Mouse (Mus musculus): ENCODE results near the gene 1810024B03Rik. TPM values are rescaled to one million over a fixed set of nuclear protein-coding genes. Genes with fewer than 3 reads are reported as not detected.
"Not testable (repeated sequence)": the region's sequence is repeated elsewhere in the genome, so short reads cannot be mapped to it uniquely, and the experiment has no call there.

1810024B03Rik gene
- total and polyA plus RNA-seq, 2 experiments from 2014 or later, result 1.2 TPM; not detected in 1

DNA sequence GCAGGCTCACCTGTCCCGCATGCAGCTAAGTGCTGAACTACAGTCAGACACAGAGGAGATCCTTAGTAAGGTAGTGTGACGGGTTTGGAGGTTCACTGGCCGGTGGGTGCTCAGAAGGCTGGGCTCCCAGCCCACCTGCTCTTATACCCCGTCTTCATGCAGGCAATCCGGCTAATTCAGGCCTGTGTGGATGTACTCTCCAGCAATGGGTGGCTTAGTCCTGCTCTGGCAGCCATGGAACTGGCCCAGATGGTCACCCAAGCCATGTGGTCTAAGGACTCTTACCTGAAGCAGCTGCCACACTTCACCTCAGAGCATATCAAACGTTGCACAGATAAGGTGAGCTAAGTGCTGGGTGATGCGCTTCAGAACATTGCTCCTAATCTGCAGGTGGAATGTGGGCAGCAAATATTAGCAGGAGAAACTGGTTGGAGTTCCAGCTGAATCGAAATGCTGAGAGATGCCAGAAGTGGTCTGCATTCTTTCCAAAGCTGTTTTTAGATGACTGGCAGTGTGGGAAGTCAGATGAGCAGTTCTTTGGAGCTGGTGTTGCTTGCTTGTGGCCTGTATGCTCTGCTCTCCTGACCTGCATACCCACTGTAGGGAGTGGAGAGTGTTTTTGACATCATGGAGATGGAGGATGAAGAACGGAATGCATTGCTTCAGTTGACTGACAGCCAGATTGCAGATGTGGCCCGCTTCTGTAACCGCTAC, 30.0 kb upstream of the 1810024B03Rik start:
- H3K27ac ChIP-seq (ENCODE audit: low read depth, low read length), result no peak overlapping the region

DNA sequence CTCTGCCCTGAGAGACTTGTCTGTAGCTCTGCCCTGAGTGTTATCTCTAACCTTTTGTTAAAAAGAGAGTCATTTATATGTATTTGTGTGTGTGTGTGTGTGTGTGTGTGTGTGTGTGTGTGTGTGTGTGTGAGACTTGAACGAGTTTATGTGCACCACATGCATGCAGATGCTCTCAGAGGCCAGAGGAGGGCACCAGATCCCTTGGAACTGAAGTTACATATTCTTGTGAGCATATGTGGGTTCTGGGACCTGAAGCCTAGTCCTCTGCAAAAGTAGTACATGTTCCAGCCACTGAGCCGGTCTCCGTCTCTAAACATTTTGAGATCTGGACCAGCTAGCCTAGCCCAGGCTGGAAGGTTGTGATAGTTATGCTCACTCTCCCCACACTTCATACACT, 17.2 kb upstream of the 1810024B03Rik start:
- Histone ChIP-seq H3K4me1 (ENCODE audit: insufficient read depth, low read length) (no peaks in the 10 kb centered on the region), H3K27ac (ENCODE audit: low read depth, low read length) (no peak overlapping the region), H3K4me2 (ENCODE audit: low read depth, low read length, poor library complexity, severe bottlenecking) (no peak overlapping the region), H3K9me3 (ENCODE audit: low read length) (no peaks in the 10 kb centered on the region), H3K9ac (replicated peaks; ENCODE audit: low read length, poor library complexity, severe bottlenecking) (no peak overlapping the region), H3K4me3 (ENCODE audit: low read depth, low read length) (no peak overlapping the region), H3K36me3 (ENCODE audit: insufficient read depth, low read length) (peaks cover 82% of the 10 kb centered on the region), H3K27me3 (ENCODE audit: insufficient read depth, low read length) (no peaks in the 10 kb centered on the region)
- no peak for DNase-seq (ENCODE audit: low spot score)
- 98% methylated on average over 3 of the region's 3 CpGs for WGBS
- TF ChIP-seq CTCF (IDR thresholded peaks at IDR 0.05), result peak; percentile 13; the same call in 1 of the 2 replicates
- ATAC-seq (ENCODE audit: low FRiP score), result no peak

More for the DNA sequence above, 30.0 kb upstream of the 1810024B03Rik start:
- no peak for TF ChIP-seq CTCF (IDR thresholded peaks at IDR 0.05)
- no peaks in the 10 kb centered on the region for H3K9me3 ChIP-seq (ENCODE audit: low read length)
- DNase-seq (ENCODE audit: low spot score) (no peak), ATAC-seq (ENCODE audit: low FRiP score) (no peak)
- no peaks in the 10 kb centered on the region for H3K4me1 ChIP-seq (ENCODE audit: insufficient read depth, low read length)
- H3K9ac ChIP-seq (replicated peaks; ENCODE audit: low read length, poor library complexity, severe bottlenecking), result no peak overlapping the region
- WGBS, result 95% methylated on average over 11 of the region's 11 CpGs
- no peak overlapping the region for H3K4me2 ChIP-seq (ENCODE audit: low read depth, low read length, poor library complexity, severe bottlenecking)
- peaks cover 68% of the 10 kb centered on the region for H3K36me3 ChIP-seq (ENCODE audit: insufficient read depth, low read length)
- no peaks in the 10 kb centered on the region for H3K27me3 ChIP-seq (ENCODE audit: insufficient read depth, low read length)
- no peak overlapping the region for H3K4me3 ChIP-seq (ENCODE audit: low read depth, low read length)

DNA sequence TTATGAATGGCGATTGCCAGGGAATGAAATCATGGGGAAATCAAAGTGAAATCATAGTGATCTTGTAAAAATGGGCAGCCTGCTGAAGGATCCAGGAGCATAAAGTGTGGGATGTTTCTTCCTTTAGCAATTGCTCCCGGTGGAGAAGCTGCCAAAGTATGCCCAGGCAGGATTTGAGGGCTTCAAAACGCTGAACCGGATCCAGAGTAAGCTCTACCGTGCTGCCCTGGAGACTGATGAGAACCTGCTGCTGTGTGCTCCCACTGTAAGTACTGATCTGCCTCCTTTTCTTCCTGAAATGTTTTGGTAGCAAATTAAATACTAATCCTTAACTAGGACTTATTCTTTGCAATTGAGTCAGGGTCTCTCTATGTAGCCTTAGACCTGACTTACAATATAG, 9.7 kb upstream of the 1810024B03Rik start:
- H3K9me3 ChIP-seq (ENCODE audit: low read length), result no peaks in the 10 kb centered on the region
- no peak for ATAC-seq (ENCODE audit: low FRiP score)
- no peak for DNase-seq (ENCODE audit: low spot score)
- no peaks in the 10 kb centered on the region for H3K27me3 ChIP-seq (ENCODE audit: insufficient read depth, low read length)
- 95% methylated on average over 5 of the region's 5 CpGs for WGBS
- H3K9ac ChIP-seq (replicated peaks; ENCODE audit: low read length, poor library complexity, severe bottlenecking), result no peak overlapping the region
- no peak overlapping the region for H3K27ac ChIP-seq (ENCODE audit: low read depth, low read length)
- H3K36me3 ChIP-seq (ENCODE audit: insufficient read depth, low read length), result peaks cover 76% of the 10 kb centered on the region
- no peak overlapping the region for H3K4me3 ChIP-seq (ENCODE audit: low read depth, low read length)
- TF ChIP-seq CTCF (IDR thresholded peaks at IDR 0.05), result no peak
- no peak overlapping the region for H3K4me2 ChIP-seq (ENCODE audit: low read depth, low read length, poor library complexity, severe bottlenecking)
- no peaks in the 10 kb centered on the region for H3K4me1 ChIP-seq (ENCODE audit: insufficient read depth, low read length)

DNA sequence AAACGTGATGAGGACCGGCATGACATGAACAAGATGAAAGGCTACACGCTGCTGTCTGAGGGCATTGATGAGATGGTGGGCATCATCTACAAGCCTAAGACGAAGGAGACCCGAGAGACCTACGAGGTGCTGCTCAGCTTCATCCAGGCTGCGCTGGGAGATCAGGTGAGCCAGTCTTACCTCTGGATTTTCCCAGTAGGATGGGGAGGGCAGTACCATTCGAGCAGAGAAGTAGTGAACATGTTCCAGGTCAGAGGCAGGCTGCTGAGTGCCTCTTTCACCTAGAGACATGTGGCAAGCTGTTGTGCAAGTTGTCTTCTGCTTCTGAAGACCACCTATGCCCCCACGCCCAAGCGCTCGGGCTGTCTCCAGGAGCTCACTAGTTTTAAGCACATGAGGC, 2.6 kb upstream of the 1810024B03Rik start:
- no peak overlapping the region for H3K9ac ChIP-seq (replicated peaks; ENCODE audit: low read length, poor library complexity, severe bottlenecking)
- no peak for DNase-seq (ENCODE audit: low spot score)
- H3K4me1 ChIP-seq (ENCODE audit: insufficient read depth, low read length), result 0 out of 2 replicates have a peak, but pooled peaks cover 6% of the 10 kb centered on the region
- H3K27ac ChIP-seq (ENCODE audit: low read depth, low read length), result no peak overlapping the region
- ATAC-seq (ENCODE audit: low FRiP score), result no peak
- 94% methylated on average over 11 of the region's 11 CpGs for WGBS
- H3K4me2 ChIP-seq (ENCODE audit: low read depth, low read length, poor library complexity, severe bottlenecking), result no peak overlapping the region
- no peak overlapping the region for H3K4me3 ChIP-seq (ENCODE audit: low read depth, low read length)
- TF ChIP-seq CTCF (IDR thresholded peaks at IDR 0.05), result no peak
- H3K36me3 ChIP-seq (ENCODE audit: insufficient read depth, low read length), result peaks cover 39% of the 10 kb centered on the region
- no peaks in the 10 kb centered on the region for H3K27me3 ChIP-seq (ENCODE audit: insufficient read depth, low read length)
- no peaks in the 10 kb centered on the region for H3K9me3 ChIP-seq (ENCODE audit: low read length)

DNA sequence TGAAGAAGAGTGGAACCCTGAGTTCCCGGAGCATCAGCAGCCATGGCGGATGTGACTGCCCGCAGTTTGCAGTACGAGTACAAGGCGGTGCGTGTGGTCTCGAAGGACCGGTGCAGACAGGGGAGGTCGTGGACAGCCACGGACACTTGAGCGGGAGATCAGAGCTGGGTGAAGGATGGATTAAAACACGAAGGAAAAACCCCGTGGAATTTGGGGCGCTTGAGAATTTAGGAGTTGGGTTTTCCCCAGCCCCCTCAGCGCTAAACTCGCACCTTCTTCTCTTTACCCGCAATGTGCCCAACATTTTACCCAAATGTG, 331 bp upstream of the 1810024B03Rik start:
- Histone ChIP-seq H3K27ac (ENCODE audit: low read depth, low read length) (peak overlapping the region; percentile 73), H3K4me1 (ENCODE audit: insufficient read depth, low read length) (0 out of 2 replicates have a peak, but pooled peaks cover 6% of the 10 kb centered on the region), H3K9me3 (ENCODE audit: low read length) (no peaks in the 10 kb centered on the region), H3K4me3 (ENCODE audit: low read depth, low read length) (peak overlapping the region; percentile 82), H3K36me3 (ENCODE audit: insufficient read depth, low read length) (peaks cover 24% of the 10 kb centered on the region), H3K9ac (replicated peaks; ENCODE audit: low read length, poor library complexity, severe bottlenecking) (peak overlapping the region; percentile 80), H3K27me3 (ENCODE audit: insufficient read depth, low read length) (no peaks in the 10 kb centered on the region), H3K4me2 (ENCODE audit: low read depth, low read length, poor library complexity, severe bottlenecking) (peak overlapping the region; percentile 76)
- no peak for DNase-seq (ENCODE audit: low spot score)
- TF ChIP-seq CTCF (IDR thresholded peaks at IDR 0.05), result no peak
- ATAC-seq (ENCODE audit: low FRiP score), result no peak
- WGBS, result 0% methylated on average over 17 of the region's 17 CpGs

DNA sequence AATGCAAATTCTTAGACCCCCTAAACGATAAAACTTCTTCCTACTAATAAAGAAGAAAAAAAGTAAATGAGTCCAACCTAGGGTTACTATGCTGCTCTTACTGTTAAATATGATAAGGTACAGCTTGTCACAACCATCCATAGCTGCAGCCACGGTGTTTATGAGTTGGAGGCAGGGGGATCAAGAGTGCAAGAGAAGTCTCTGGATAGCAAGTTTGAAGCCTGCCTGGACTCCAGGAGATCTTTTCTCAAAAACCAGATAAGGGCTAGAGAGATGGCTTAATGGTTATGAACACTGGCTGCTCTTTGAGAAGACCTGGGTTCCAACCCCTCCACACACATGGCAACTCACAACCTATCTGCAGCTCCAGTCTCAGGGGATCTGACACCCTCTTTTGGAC, 1.2 kb downstream of the 1810024B03Rik start:
- ATAC-seq (ENCODE audit: low FRiP score) (no peak), DNase-seq (ENCODE audit: low spot score) (no peak)
- TF ChIP-seq CTCF (IDR thresholded peaks at IDR 0.05), result no peak
- no peak overlapping the region for H3K27ac ChIP-seq (ENCODE audit: low read depth, low read length)
- 0 out of 2 replicates have a peak, but pooled peaks cover 6% of the 10 kb centered on the region for H3K4me1 ChIP-seq (ENCODE audit: insufficient read depth, low read length)
- no peak overlapping the region for H3K4me3 ChIP-seq (ENCODE audit: low read depth, low read length)
- H3K9ac ChIP-seq (replicated peaks; ENCODE audit: low read length, poor library complexity, severe bottlenecking), result no peak overlapping the region
- H3K4me2 ChIP-seq (ENCODE audit: low read depth, low read length, poor library complexity, severe bottlenecking), result no peak overlapping the region
- no peaks in the 10 kb centered on the region for H3K27me3 ChIP-seq (ENCODE audit: insufficient read depth, low read length)
- H3K36me3 ChIP-seq (ENCODE audit: insufficient read depth, low read length), result peaks cover 16% of the 10 kb centered on the region
- no peaks in the 10 kb centered on the region for H3K9me3 ChIP-seq (ENCODE audit: low read length)
- WGBS, result 99% methylated on average over 2 of the region's 2 CpGs

DNA sequence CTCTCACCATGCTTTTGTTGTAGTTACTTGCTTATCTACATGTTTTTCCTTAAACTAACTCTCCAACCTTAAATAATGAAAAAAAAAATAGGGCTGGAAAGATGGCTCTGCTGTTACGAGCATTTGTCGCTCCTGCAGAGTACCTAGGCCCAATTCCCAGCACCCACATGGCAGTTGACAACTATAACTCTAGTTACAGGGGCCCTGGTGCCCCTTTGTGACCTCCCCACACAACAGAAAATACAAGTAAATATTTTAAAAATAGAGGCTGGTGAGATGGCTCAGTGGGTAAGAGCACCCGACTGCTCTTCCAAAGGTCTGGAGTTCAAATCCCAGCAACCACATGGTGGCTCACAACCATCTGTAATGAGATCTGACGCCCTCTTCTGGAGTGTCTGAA, 2.1 kb downstream of the 1810024B03Rik start:
- not testable (repeated sequence) for ATAC-seq (ENCODE audit: low FRiP score); H3K9me3 ChIP-seq (ENCODE audit: low read length); H3K4me1 ChIP-seq (ENCODE audit: insufficient read depth, low read length); H3K27me3 ChIP-seq (ENCODE audit: insufficient read depth, low read length); DNase-seq (ENCODE audit: low spot score); H3K9ac ChIP-seq (replicated peaks; ENCODE audit: low read length, poor library complexity, severe bottlenecking); H3K36me3 ChIP-seq (ENCODE audit: insufficient read depth, low read length); H3K4me3 ChIP-seq (ENCODE audit: low read depth, low read length); H3K27ac ChIP-seq (ENCODE audit: low read depth, low read length); H3K4me2 ChIP-seq (ENCODE audit: low read depth, low read length, poor library complexity, severe bottlenecking)
- WGBS, result 86% methylated on average over 4 of the region's 4 CpGs

Measured in midbrain, postnatal 0 days (tissue).